Mouse (Mus musculus) layer of hippocampus, adult 8-10 months (tissue): ENCODE results near the gene Arpc4. TPM values are rescaled to one million over a fixed set of nuclear protein-coding genes. Genes with fewer than 3 reads are reported as not detected.
A peak's percentile ranks its signal among the peaks of the same experiment; 100 is the strongest.

ENCODE experiments used
- DNase-seq, 2 experiments: peaks; one replicate each; pipeline ENCODE4 v3.0.0; 2022; ENCODE audit warnings: low spot score in 2 of 2
- total RNA-seq, 4 experiments: library from RNA; stranded (reverse); gene quantifications; 2 replicates each; pipeline ENCODE4 v1.2.4; 2022

Arpc4 gene
- total RNA-seq, 4 experiments from 2014 or later: 282 to 324 (median 303) TPM

GRCm38 (mm10) chr6:113364518-113365135, 13.3 kb upstream of the Arpc4 start:
- no peak for DNase-seq

- DNase-seq: no peak
These were observed 11.3 kb upstream of the Arpc4 start for GRCm38 (mm10) chr6:113366639-113367038.

- DNase-seq: no peak
These were observed 10.3 kb upstream of the Arpc4 start for GRCm38 (mm10) chr6:113367574-113367973.

- no peak for DNase-seq
These were observed 9.8 kb upstream of the Arpc4 start for GRCm38 (mm10) chr6:113368124-113368523.

GRCm38 (mm10) chr6:113368577-113368976, 9.3 kb upstream of the Arpc4 start:
- DNase-seq: no peak

- no peak for DNase-seq
These were observed 7.6 kb upstream of the Arpc4 start for GRCm38 (mm10) chr6:113370194-113370929.

- no peak for DNase-seq
These were observed 4.4 kb upstream of the Arpc4 start for GRCm38 (mm10) chr6:113373491-113373890.

GRCm38 (mm10) chr6:113377172-113377495, 781 bp upstream of the Arpc4 start:
- DNase-seq: no peak

GRCm38 (mm10) chr6:113379246-113379645, 1.3 kb downstream of the Arpc4 start:
- DNase-seq: no peak

- no peak for DNase-seq
These were observed 2.6 kb downstream of the Arpc4 start for GRCm38 (mm10) chr6:113380480-113380879.

- DNase-seq: peak; percentile 49 to 64
These were observed 6.5 kb downstream of the Arpc4 start for GRCm38 (mm10) chr6:113384351-113384927.

GRCm38 (mm10) chr6:113385160-113385714, 7.3 kb downstream of the Arpc4 start:
- no peak for DNase-seq

GRCm38 (mm10) chr6:113386025-113386424, 8.1 kb downstream of the Arpc4 start:
- no peak for DNase-seq

- no peak for DNase-seq
These were observed 11.0 kb downstream of the Arpc4 start, which contains the start of gene Ttll3 for GRCm38 (mm10) chr6:113388960-113389359. Ttll3 (plus strand) TSS chr6:113389260.

GRCm38 (mm10) chr6:113390715-113391114, 12.8 kb downstream of the Arpc4 start:
- DNase-seq: no peak

GRCm38 (mm10) chr6:113392015-113392386, 14.1 kb downstream of the Arpc4 start:
- no peak for DNase-seq

GRCm38 (mm10) chr6:113392387-113393071, 14.6 kb downstream of the Arpc4 start:
- peak; percentile 41 to 51 for DNase-seq

- DNase-seq: no peak
These were observed 16.0 kb downstream of the Arpc4 start for GRCm38 (mm10) chr6:113393951-113394350.

- no peak for DNase-seq
These were observed 16.9 kb downstream of the Arpc4 start for GRCm38 (mm10) chr6:113394811-113395210.

- no peak for DNase-seq
These were observed 17.6 kb downstream of the Arpc4 start for GRCm38 (mm10) chr6:113395501-113395900.

- no peak for DNase-seq
These were observed 18.5 kb downstream of the Arpc4 start for GRCm38 (mm10) chr6:113396270-113397030.
